Mouse (Mus musculus): Measurements from ENCODE around the gene Micall1. TPM values are rescaled to one million over a fixed set of nuclear protein-coding genes. Genes with fewer than 3 reads are reported as not detected.

Micall1 gene
- polyA plus RNA-seq, 1 experiment from 2014 or later, result 21.1 TPM

GRCm38 (mm10) chr15:79103264-79103663 is 5.4 kb upstream of the Micall1 start:
- ATAC-seq (replicated peaks; ENCODE audit: extremely low read depth, insufficient read depth, low FRiP score), result no peak
- H3K4me2 ChIP-seq (ENCODE audit: low read depth, low read length), result no peak overlapping the region
- H3K4me3 ChIP-seq (ENCODE audit: low read length), result no peak overlapping the region
- H3K9ac ChIP-seq (ENCODE audit: low read length), result no peak overlapping the region
- no peaks in the 10 kb centered on the region for H3K9me3 ChIP-seq (replicated peaks; ENCODE audit: control insufficient read depth, low read length)
- H3K27me3 ChIP-seq (ENCODE audit: control insufficient read depth, insufficient read depth, low read length), result no peaks in the 10 kb centered on the region
- no peak overlapping the region for H3K27ac ChIP-seq (ENCODE audit: low read length)
- no peaks in the 10 kb centered on the region for H3K36me3 ChIP-seq (ENCODE audit: control insufficient read depth, insufficient read depth)
- 76% methylated on average over 10 of the region's 10 CpGs for WGBS
- H3K4me1 ChIP-seq (ENCODE audit: control insufficient read depth, insufficient read depth, low read length), result peaks cover 38% of the 10 kb centered on the region

GRCm38 (mm10) chr15:79105804-79106203 is 2.9 kb upstream of the Micall1 start:
- ATAC-seq (replicated peaks; ENCODE audit: extremely low read depth, insufficient read depth, low FRiP score), result no peak
- Histone ChIP-seq H3K9ac (ENCODE audit: low read length) (no peak overlapping the region), H3K27ac (ENCODE audit: low read length) (no peak overlapping the region), H3K4me1 (ENCODE audit: control insufficient read depth, insufficient read depth, low read length) (peaks cover 27% of the 10 kb centered on the region), H3K9me3 (replicated peaks; ENCODE audit: control insufficient read depth, low read length) (no peaks in the 10 kb centered on the region), H3K27me3 (ENCODE audit: control insufficient read depth, insufficient read depth, low read length) (no peaks in the 10 kb centered on the region), H3K4me3 (ENCODE audit: low read length) (no peak overlapping the region), H3K4me2 (ENCODE audit: low read depth, low read length) (no peak overlapping the region), H3K36me3 (ENCODE audit: control insufficient read depth, insufficient read depth) (no peaks in the 10 kb centered on the region)
- 36% methylated on average over 2 of the region's 2 CpGs for WGBS

GRCm38 (mm10) chr15:79107966-79108365 is 732 bp upstream of the Micall1 start:
- Histone ChIP-seq H3K36me3 (ENCODE audit: control insufficient read depth, insufficient read depth) (no peaks in the 10 kb centered on the region), H3K9ac (ENCODE audit: low read length) (peak overlapping the region; percentile 99), H3K4me2 (ENCODE audit: low read depth, low read length) (peak overlapping the region; percentile 72), H3K4me1 (ENCODE audit: control insufficient read depth, insufficient read depth, low read length) (peaks cover 27% of the 10 kb centered on the region), H3K4me3 (ENCODE audit: low read length) (peak overlapping the region; percentile 95), H3K27ac (ENCODE audit: low read length) (peak overlapping the region; percentile 98), H3K9me3 (replicated peaks; ENCODE audit: control insufficient read depth, low read length) (no peaks in the 10 kb centered on the region), H3K27me3 (ENCODE audit: control insufficient read depth, insufficient read depth, low read length) (no peaks in the 10 kb centered on the region)
- WGBS, result 24% methylated on average over 7 of the region's 7 CpGs
- no peak for ATAC-seq (replicated peaks; ENCODE audit: extremely low read depth, insufficient read depth, low FRiP score)

- Histone ChIP-seq H3K36me3 (ENCODE audit: control insufficient read depth, insufficient read depth) (peaks cover 4% of the 10 kb centered on the region; the same call in 1 of the 2 replicates), H3K9ac (ENCODE audit: low read length) (peak overlapping the region; percentile 99), H3K4me2 (ENCODE audit: low read depth, low read length) (peak overlapping the region; percentile 72), H3K9me3 (replicated peaks; ENCODE audit: control insufficient read depth, low read length) (no peaks in the 10 kb centered on the region), H3K27ac (ENCODE audit: low read length) (peak overlapping the region; percentile 98), H3K4me3 (ENCODE audit: low read length) (peak overlapping the region; percentile 95), H3K27me3 (ENCODE audit: control insufficient read depth, insufficient read depth, low read length) (no peaks in the 10 kb centered on the region), H3K4me1 (ENCODE audit: control insufficient read depth, insufficient read depth, low read length) (peaks cover 27% of the 10 kb centered on the region)
- under 1% methylated on average over 46 of the region's 46 CpGs for WGBS
- ATAC-seq (replicated peaks; ENCODE audit: extremely low read depth, insufficient read depth, low FRiP score), result peak; percentile 47
Measured at GRCm38 (mm10) chr15:79109321-79109934, 730 bp downstream of the Micall1 start.

- 8% methylated on average over 9 of the region's 9 CpGs for WGBS
- H3K4me2 ChIP-seq (ENCODE audit: low read depth, low read length), result peak overlapping the region; percentile 72
- peaks cover 8% of the 10 kb centered on the region for H3K36me3 ChIP-seq (ENCODE audit: control insufficient read depth, insufficient read depth)
- H3K9me3 ChIP-seq (replicated peaks; ENCODE audit: control insufficient read depth, low read length), result no peaks in the 10 kb centered on the region
- H3K4me1 ChIP-seq (ENCODE audit: control insufficient read depth, insufficient read depth, low read length), result peaks cover 27% of the 10 kb centered on the region
- H3K9ac ChIP-seq (ENCODE audit: low read length), result peak overlapping the region; percentile 99
- H3K27ac ChIP-seq (ENCODE audit: low read length), result peak overlapping the region; percentile 98
- ATAC-seq (replicated peaks; ENCODE audit: extremely low read depth, insufficient read depth, low FRiP score), result no peak
- peak overlapping the region; percentile 95 for H3K4me3 ChIP-seq (ENCODE audit: low read length)
- H3K27me3 ChIP-seq (ENCODE audit: control insufficient read depth, insufficient read depth, low read length), result no peaks in the 10 kb centered on the region
Measured at GRCm38 (mm10) chr15:79110031-79110430, 1.3 kb downstream of the Micall1 start.

GRCm38 (mm10) chr15:79110528-79110927 is 1.8 kb downstream of the Micall1 start:
- peaks cover 13% of the 10 kb centered on the region for H3K36me3 ChIP-seq (ENCODE audit: control insufficient read depth, insufficient read depth)
- peak overlapping the region; percentile 98 for H3K27ac ChIP-seq (ENCODE audit: low read length)
- 40% methylated on average over 2 of the region's 2 CpGs for whole genome bisulfite sequencing
- H3K9ac ChIP-seq (ENCODE audit: low read length), result peak overlapping the region; percentile 99
- H3K27me3 ChIP-seq (ENCODE audit: control insufficient read depth, insufficient read depth, low read length), result no peaks in the 10 kb centered on the region
- H3K4me1 ChIP-seq (ENCODE audit: control insufficient read depth, insufficient read depth, low read length), result peaks cover 27% of the 10 kb centered on the region
- peak overlapping the region; percentile 95 for H3K4me3 ChIP-seq (ENCODE audit: low read length)
- peak overlapping the region; percentile 72 for H3K4me2 ChIP-seq (ENCODE audit: low read depth, low read length)
- no peaks in the 10 kb centered on the region for H3K9me3 ChIP-seq (replicated peaks; ENCODE audit: control insufficient read depth, low read length)
- ATAC-seq (replicated peaks; ENCODE audit: extremely low read depth, insufficient read depth, low FRiP score), result no peak

GRCm38 (mm10) chr15:79111774-79112173 is 3.1 kb downstream of the Micall1 start:
- ATAC-seq (replicated peaks; ENCODE audit: extremely low read depth, insufficient read depth, low FRiP score), result peak; percentile 56
- 22% methylated on average over 4 of the region's 4 CpGs for WGBS
- peak overlapping the region; percentile 72 for H3K4me2 ChIP-seq (ENCODE audit: low read depth, low read length)
- no peaks in the 10 kb centered on the region for H3K9me3 ChIP-seq (replicated peaks; ENCODE audit: control insufficient read depth, low read length)
- H3K36me3 ChIP-seq (ENCODE audit: control insufficient read depth, insufficient read depth), result peaks cover 25% of the 10 kb centered on the region
- peaks cover 27% of the 10 kb centered on the region for H3K4me1 ChIP-seq (ENCODE audit: control insufficient read depth, insufficient read depth, low read length)
- H3K27ac ChIP-seq (ENCODE audit: low read length), result peak overlapping the region; percentile 98
- peak overlapping the region; percentile 99 for H3K9ac ChIP-seq (ENCODE audit: low read length)
- H3K4me3 ChIP-seq (ENCODE audit: low read length), result peak overlapping the region; percentile 33
- no peaks in the 10 kb centered on the region for H3K27me3 ChIP-seq (ENCODE audit: control insufficient read depth, insufficient read depth, low read length)

- Histone ChIP-seq H3K4me1 (ENCODE audit: control insufficient read depth, insufficient read depth, low read length) (peaks cover 14% of the 10 kb centered on the region), H3K27ac (ENCODE audit: low read length) (no peak overlapping the region), H3K9ac (ENCODE audit: low read length) (no peak overlapping the region), H3K27me3 (ENCODE audit: control insufficient read depth, insufficient read depth, low read length) (no peaks in the 10 kb centered on the region), H3K4me2 (ENCODE audit: low read depth, low read length) (no peak overlapping the region), H3K36me3 (ENCODE audit: control insufficient read depth, insufficient read depth) (peaks cover 39% of the 10 kb centered on the region), H3K9me3 (replicated peaks; ENCODE audit: control insufficient read depth, low read length) (no peaks in the 10 kb centered on the region), H3K4me3 (ENCODE audit: low read length) (no peak overlapping the region)
- WGBS, result 55% methylated on average over 5 of the region's 5 CpGs
- ATAC-seq (replicated peaks; ENCODE audit: extremely low read depth, insufficient read depth, low FRiP score), result no peak
Measured at GRCm38 (mm10) chr15:79115276-79115675, 6.6 kb downstream of the Micall1 start.

- Histone ChIP-seq H3K4me3 (ENCODE audit: low read length) (no peak overlapping the region), H3K4me2 (ENCODE audit: low read depth, low read length) (no peak overlapping the region), H3K9ac (ENCODE audit: low read length) (no peak overlapping the region), H3K36me3 (ENCODE audit: control insufficient read depth, insufficient read depth) (peaks cover 55% of the 10 kb centered on the region), H3K9me3 (replicated peaks; ENCODE audit: control insufficient read depth, low read length) (no peaks in the 10 kb centered on the region), H3K27me3 (ENCODE audit: control insufficient read depth, insufficient read depth, low read length) (no peaks in the 10 kb centered on the region), H3K27ac (ENCODE audit: low read length) (no peak overlapping the region), H3K4me1 (ENCODE audit: control insufficient read depth, insufficient read depth, low read length) (peaks cover 17% of the 10 kb centered on the region)
- WGBS, result 63% methylated on average over 9 of the region's 9 CpGs
- ATAC-seq (replicated peaks; ENCODE audit: extremely low read depth, insufficient read depth, low FRiP score), result no peak
Measured at GRCm38 (mm10) chr15:79119491-79119890, 10.8 kb downstream of the Micall1 start.

Measured in heart, embryonic 16.5 days (tissue).